In the genomic region with DNA sequence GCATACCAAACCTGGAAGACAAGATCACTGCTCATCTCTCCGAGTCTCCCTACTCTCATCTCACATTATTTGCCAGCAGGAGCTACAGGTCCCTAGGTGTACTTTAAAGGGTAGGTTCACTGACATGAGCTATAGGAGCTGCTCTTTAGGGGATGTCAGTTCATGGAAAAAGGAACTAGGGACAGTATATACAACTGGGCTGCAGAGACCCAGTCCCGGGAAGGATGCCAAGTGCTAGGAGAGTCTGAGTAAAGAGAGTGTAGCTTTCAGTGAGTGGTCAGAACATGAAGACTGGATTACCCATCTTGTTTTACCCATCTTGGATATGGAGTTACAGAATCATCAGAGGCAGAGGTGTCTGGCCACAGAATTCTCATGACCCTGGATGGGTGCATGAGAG, we compare ENCODE assay signal across 14 mouse cellular contexts. TPM values are rescaled to one million over a fixed set of nuclear protein-coding genes. Genes with fewer than 3 reads are reported as not detected.
"Had no signal": no experiment of that assay in that cellular context is flagged by ENCODE, and none has a peak within 500 bp of the region (broad histone marks: within the 10 kb centered on the region; RNA-seq: fewer than 3 reads in every experiment).

No protein-coding gene starts in this region.

- H3K4me2 ChIP-seq: liver, embryonic 13.5 days; midbrain, embryonic 11.5 days had no signal

- H3K9ac ChIP-seq: liver, embryonic 13.5 days had no signal

- DNase-seq: kidney, postnatal 25 days; layer of hippocampus, adult 9-11 months; liver, embryonic 13.5 days; lung, adult 2 months; lung, postnatal 14 days; lung, postnatal 4 days; midbrain, embryonic 14.5 days; right cerebral cortex, postnatal 4 days; thymus, adult 18-20 months; thymus, postnatal 36 days had no signal

- H3K4me1 ChIP-seq: liver, embryonic 13.5 days had no signal

- H3K9me3 ChIP-seq: liver, embryonic 13.5 days had no signal

- H3K4me3 ChIP-seq: layer of hippocampus, adult 2 months; liver, embryonic 13.5 days had no signal

- H3K27me3 ChIP-seq: liver, embryonic 13.5 days had no signal

- H3K27ac ChIP-seq: kidney, postnatal 0 days; layer of hippocampus, adult 2 months; liver, embryonic 13.5 days had no signal

RNA-seq across cellular contexts. Expression of a gene that starts 35.0 kb away (rescaled TPM):
- total RNA-seq: liver, adult 2 months had no signal
- polyA plus RNA-seq: liver, adult 2 months had no signal
